Mouse (Mus musculus) layer of hippocampus, adult 2 months (tissue): ENCODE data around the gene Por. TPM values are rescaled to one million over a fixed set of nuclear protein-coding genes. Genes with fewer than 3 reads are reported as not detected.

Experiments
- DNase-seq, 2 experiments: peaks; one replicate each; pipeline ENCODE4 v3.0.0; 2022; ENCODE audit warnings: low spot score in 2 of 2
- H3K27ac ChIP-seq: fragments of 200-600 bp; 2 replicates; pipeline ENCODE4 v1.8.1; 2022
- H3K4me3 ChIP-seq: fragments of 200-600 bp; 2 replicates; pipeline ENCODE4 v1.8.1; 2022; ENCODE audit warnings: mild to moderate bottlenecking
- CTCF ChIP-seq: fragments of 200-600 bp; conservative IDR thresholded peaks from 2 replicates; pipeline ENCODE4 v1.8.1; 2022; ENCODE audit warnings: antibody characterized with exemption, mild to moderate bottlenecking, moderate library complexity
- total RNA-seq, 2 experiments: library from RNA; stranded (reverse); gene quantifications; 2 replicates each; pipeline ENCODE4 v1.2.3; 2021

Por gene
- total RNA-seq, 2 experiments from 2014 or later, result 103 to 112 TPM

GRCm38 (mm10) chr5:135690401-135690800 lies 20.6 kb downstream of the Por start:
- no peak for TF ChIP-seq CTCF

GRCm38 (mm10) chr5:135691266-135691665 lies 21.4 kb downstream of the Por start:
- no peak for DNase-seq
- no peak overlapping the region for H3K27ac ChIP-seq
- TF ChIP-seq CTCF, result no peak
- no peak overlapping the region; the same call in 1 of the 2 replicates for H3K4me3 ChIP-seq

More at GRCm38 (mm10) chr5:135690401-135690800, 20.6 kb downstream of the Por start:
- Histone ChIP-seq H3K27ac (0 out of 2 replicates have a peak overlapping the region, but pooled peaks have one; percentile 10), H3K4me3 (peak overlapping the region; percentile 64)
- no peak for DNase-seq

GRCm38 (mm10) chr5:135693281-135693853 lies 23.5 kb downstream of the Por start:
- H3K4me3 ChIP-seq, result no peak overlapping the region
- H3K27ac ChIP-seq, result no peak overlapping the region
- no peak for TF ChIP-seq CTCF
- DNase-seq, result no peak

- Histone ChIP-seq H3K4me3 (no peak overlapping the region), H3K27ac (no peak overlapping the region; the same call in 1 of the 2 replicates)
- TF ChIP-seq CTCF, result no peak
- no peak for DNase-seq
Observed at GRCm38 (mm10) chr5:135695277-135695721, 25.5 kb downstream of the Por start.

- no peak overlapping the region for H3K4me3 ChIP-seq
- no peak for DNase-seq
- no peak for TF ChIP-seq CTCF
- no peak overlapping the region for H3K27ac ChIP-seq
Observed at GRCm38 (mm10) chr5:135697711-135698111, 27.9 kb downstream of the Por start.

- DNase-seq, result no peak
- Histone ChIP-seq H3K4me3 (no peak overlapping the region), H3K27ac (peak overlapping the region; percentile 88)
- TF ChIP-seq CTCF, result no peak
Observed at GRCm38 (mm10) chr5:135701601-135702000, 31.8 kb downstream of the Por start.

- TF ChIP-seq CTCF, result no peak
Observed at GRCm38 (mm10) chr5:135702190-135702589, 32.4 kb downstream of the Por start.

GRCm38 (mm10) chr5:135702682-135703192 lies 32.9 kb downstream of the Por start:
- H3K4me3 ChIP-seq, result no peak overlapping the region
- peak; percentile 56 to 79 for DNase-seq
- peak; percentile 47 for TF ChIP-seq CTCF
- H3K27ac ChIP-seq, result peak overlapping the region; percentile 88

More at GRCm38 (mm10) chr5:135702190-135702589, 32.4 kb downstream of the Por start:
- no peak for DNase-seq
- Histone ChIP-seq H3K4me3 (no peak overlapping the region), H3K27ac (peak overlapping the region; percentile 88)

- H3K4me3 ChIP-seq, result no peak overlapping the region
- no peak for TF ChIP-seq CTCF
- no peak for DNase-seq
- peak overlapping the region; percentile 88 for H3K27ac ChIP-seq
Observed at GRCm38 (mm10) chr5:135703431-135703830, 33.6 kb downstream of the Por start.

- Histone ChIP-seq H3K4me3 (no peak overlapping the region), H3K27ac (no peak overlapping the region)
- TF ChIP-seq CTCF, result no peak
- no peak for DNase-seq
Observed at GRCm38 (mm10) chr5:135705383-135705782, 35.5 kb downstream of the Por start.

- 0 out of 2 replicates have a peak overlapping the region, but pooled peaks have one; percentile 23 for H3K27ac ChIP-seq
- no peak for DNase-seq
- no peak for TF ChIP-seq CTCF
Observed at GRCm38 (mm10) chr5:135707039-135707438, 37.2 kb downstream of the Por start.

GRCm38 (mm10) chr5:135707855-135708254 lies 38.0 kb downstream of the Por start:
- Histone ChIP-seq H3K4me3 (no peak overlapping the region), H3K27ac (peak overlapping the region; percentile 19; the same call in 1 of the 2 replicates)
- TF ChIP-seq CTCF, result no peak
- DNase-seq, result no peak

More at GRCm38 (mm10) chr5:135707039-135707438, 37.2 kb downstream of the Por start:
- no peak overlapping the region for H3K4me3 ChIP-seq

GRCm38 (mm10) chr5:135709716-135710115 lies 39.9 kb downstream of the Por start:
- no peak overlapping the region for H3K4me3 ChIP-seq
- no peak overlapping the region; the same call in 1 of the 2 replicates for H3K27ac ChIP-seq
- TF ChIP-seq CTCF, result no peak
- DNase-seq, result no peak

- H3K27ac ChIP-seq, result peak overlapping the region; percentile 78
- no peak overlapping the region for H3K4me3 ChIP-seq
- TF ChIP-seq CTCF, result no peak
- DNase-seq, result no peak
Observed at GRCm38 (mm10) chr5:135710599-135711214, 40.9 kb downstream of the Por start.
